Mouse (Mus musculus): ENCODE data around the gene Arel1.

The Arel1 gene

GRCm38 (mm10) chr12:84970428-84971096, at the start of gene Arel1, which contains the start of gene Fcf1:
Gene Arel1, minus strand, starts transcription at chr12:84970900.
Gene Fcf1, plus strand, starts transcription at chr12:84970897.
- peak; percentile 89 to 91 for DNase-seq

DNA sequence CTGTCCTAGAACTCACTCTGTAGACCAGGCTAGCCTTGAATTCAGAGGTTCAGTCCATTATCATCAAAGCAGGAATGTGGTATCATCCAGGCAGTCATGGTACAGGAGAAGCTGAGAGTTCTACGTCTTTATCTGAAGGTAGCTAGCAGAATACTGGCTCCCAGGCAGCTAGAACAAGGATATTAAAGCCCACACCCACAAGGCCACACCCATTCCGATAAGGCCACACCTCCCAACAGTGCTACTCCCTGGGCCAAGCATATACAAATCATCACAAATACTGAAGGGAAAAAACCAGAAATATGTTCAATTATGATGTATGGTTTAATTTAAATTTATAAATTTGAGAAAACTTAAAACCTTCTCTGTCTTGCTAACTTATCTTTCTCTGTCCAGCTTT, 41.5 kb upstream of the Arel1 start:
- DNase-seq: no peak

GRCm38 (mm10) chr12:85010541-85010940, 39.8 kb upstream of the Arel1 start:
- no peak for DNase-seq

- no peak for DNase-seq
These were observed 39.1 kb upstream of the Arel1 start for GRCm38 (mm10) chr12:85009776-85010175.

DNA sequence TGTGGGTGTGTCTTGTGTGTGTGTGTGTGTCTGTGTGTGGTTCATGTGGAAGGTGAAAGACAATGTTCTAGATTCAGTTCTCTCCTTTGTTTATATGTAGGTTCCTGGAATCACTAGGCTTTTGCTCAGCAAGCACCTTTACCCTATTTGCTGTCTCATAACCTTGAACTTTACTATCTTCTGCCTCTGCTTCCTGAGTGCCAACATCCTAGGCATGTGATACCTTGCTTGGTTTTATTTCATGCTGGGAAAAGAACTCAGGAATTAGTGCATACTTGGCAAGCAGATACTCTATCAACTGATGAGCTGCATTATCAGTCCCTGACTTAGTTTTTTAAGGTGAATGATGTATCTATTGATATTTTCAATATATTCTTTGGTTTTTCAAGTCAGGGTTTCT, 36.3 kb upstream of the Arel1 start:
- DNase-seq: no peak

- peak; percentile 24 to 35 for DNase-seq
These were observed 35.5 kb upstream of the Arel1 start for GRCm38 (mm10) chr12:85006206-85006605.

- DNase-seq: no peak
These were observed 28.4 kb upstream of the Arel1 start for GRCm38 (mm10) chr12:84999053-84999452.

GRCm38 (mm10) chr12:84996501-84997398, 26.1 kb upstream of the Arel1 start:
- DNase-seq: peak; percentile 75 to 81

GRCm38 (mm10) chr12:84996083-84996496, 25.4 kb upstream of the Arel1 start, which contains the start of gene Ylpm1:
Gene Ylpm1, plus strand, starts transcription at chr12:84996321.
- DNase-seq: peak; percentile 98 to 99

GRCm38 (mm10) chr12:84995112-84995761, 24.5 kb upstream of the Arel1 start:
- DNase-seq: peak; percentile 12 to 24

DNA sequence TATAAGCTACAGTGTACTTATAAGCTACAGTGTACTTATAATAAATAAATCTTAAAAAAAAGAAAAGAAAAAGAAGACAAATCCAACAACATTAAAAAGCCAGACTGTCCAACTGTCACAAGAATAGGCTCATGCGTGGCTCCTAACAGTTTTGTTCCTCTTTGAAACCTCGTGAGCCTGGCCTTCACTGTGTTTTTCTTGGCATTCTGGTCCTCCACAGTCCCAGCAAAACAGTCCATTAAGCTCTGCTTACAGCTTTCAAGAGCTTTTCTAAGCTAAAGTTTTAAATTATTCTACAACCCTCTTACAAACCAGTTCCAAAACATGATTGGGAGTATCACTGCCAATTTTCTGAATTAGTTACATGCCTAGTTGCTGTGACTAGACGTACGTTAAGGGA, 18.8 kb upstream of the Arel1 start:
- no peak for DNase-seq

GRCm38 (mm10) chr12:84979264-84979862, 8.7 kb upstream of the Arel1 start:
- DNase-seq: no peak

GRCm38 (mm10) chr12:84969656-84970427, 858 bp downstream of the Arel1 start:
- peak in 1 of 2 experiments; percentile 11 for DNase-seq

GRCm38 (mm10) chr12:84968831-84969655, 1.7 kb downstream of the Arel1 start:
- no peak for DNase-seq

- DNase-seq: no peak
These were observed 8.1 kb downstream of the Arel1 start for GRCm38 (mm10) chr12:84962606-84963005.

DNA sequence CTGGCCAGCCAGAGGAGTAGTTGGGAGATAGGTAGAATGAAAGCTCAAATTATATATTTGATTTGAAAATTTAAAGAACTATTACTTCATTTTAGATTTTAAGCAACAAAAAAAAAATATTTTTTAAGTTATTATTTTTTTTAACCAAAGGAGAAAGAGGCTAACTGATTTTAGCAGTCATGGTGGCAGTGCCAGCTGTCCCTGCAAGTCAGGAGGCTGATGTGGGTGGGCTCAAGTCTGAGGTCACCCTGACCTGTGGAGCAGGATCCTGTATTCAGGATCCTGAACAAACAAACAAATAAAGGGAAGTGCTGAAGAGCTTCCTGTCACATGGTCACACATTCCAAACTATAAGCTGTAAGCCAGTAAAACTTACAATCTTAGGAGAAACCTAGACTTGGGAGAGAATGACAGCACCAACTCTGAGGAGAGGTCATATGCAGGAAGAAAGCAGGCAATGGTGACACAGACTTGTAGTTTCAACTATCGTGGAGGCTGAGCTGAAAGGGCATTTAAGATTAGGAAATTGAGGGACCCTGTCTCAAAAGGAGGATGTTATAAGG, 11.8 kb downstream of the Arel1 start:
- DNase-seq: no peak

- DNase-seq: no peak
These were observed 14.4 kb downstream of the Arel1 start for GRCm38 (mm10) chr12:84956317-84956716.

DNA sequence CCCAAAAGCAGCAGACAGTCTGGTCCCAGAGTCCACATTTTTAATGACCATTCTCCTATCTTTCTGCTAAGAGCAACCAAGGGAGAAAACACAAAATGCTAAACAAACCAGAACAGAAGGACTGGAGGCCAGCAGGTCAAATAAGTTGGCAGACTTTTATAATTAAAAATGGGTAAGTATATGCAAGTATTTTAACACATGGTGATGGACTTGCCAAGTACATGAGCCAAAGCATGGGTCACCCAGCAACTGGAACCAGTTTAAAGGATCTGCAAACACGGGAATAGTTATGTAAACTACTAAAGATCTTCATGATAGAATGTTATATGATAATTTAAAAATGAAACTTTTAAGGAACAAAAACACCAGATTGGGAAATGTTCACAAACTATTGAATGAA, 18.3 kb downstream of the Arel1 start:
- DNase-seq: no peak

- DNase-seq: no peak
These were observed 19.2 kb downstream of the Arel1 start for GRCm38 (mm10) chr12:84951531-84951930.

- no peak for DNase-seq
These were observed 19.9 kb downstream of the Arel1 start for GRCm38 (mm10) chr12:84950763-84951162.
